Mouse (Mus musculus): ENCODE results near the gene Klk1b27. TPM values are rescaled to one million over a fixed set of nuclear protein-coding genes. Genes with fewer than 3 reads are reported as not detected.
A peak's percentile ranks its signal among the peaks of the same experiment; 100 is the strongest.
"Not testable (repeated sequence)": the region's sequence is repeated elsewhere in the genome, so short reads cannot be mapped to it uniquely, and the experiment has no call there.

Gene Klk1b27
- total RNA-seq (2014; fragmentation: Nextera tagmentation) (not detected in 2 replicates), total RNA-seq (2017) (not detected in 2 replicates)

GRCm38 (mm10) chr7:44051990-44052389 is at the start of gene Klk1b27:
Klk1b27 (plus strand) TSS chr7:44052290.
- not testable (repeated sequence) for ATAC-seq (replicated peaks; ENCODE audit: poor library complexity, severe bottlenecking)

- ATAC-seq (replicated peaks; ENCODE audit: poor library complexity, severe bottlenecking) = peak; percentile 95
Observed at GRCm38 (mm10) chr7:44004847-44005246, 47.2 kb upstream of the Klk1b27 start.

- ATAC-seq (replicated peaks; ENCODE audit: poor library complexity, severe bottlenecking) = not testable (repeated sequence)
Observed at GRCm38 (mm10) chr7:44011868-44012267, 40.2 kb upstream of the Klk1b27 start, which contains the start of gene Klk1b26. Klk1b26 (plus strand) TSS chr7:44012168.

- ATAC-seq (replicated peaks; ENCODE audit: poor library complexity, severe bottlenecking) = not testable (repeated sequence)
Observed at GRCm38 (mm10) chr7:44014666-44015065, 37.4 kb upstream of the Klk1b27 start.

GRCm38 (mm10) chr7:44015071-44015470 is 37.0 kb upstream of the Klk1b27 start:
- ATAC-seq (replicated peaks; ENCODE audit: poor library complexity, severe bottlenecking) = no peak

GRCm38 (mm10) chr7:44072117-44072516 is 20.0 kb downstream of the Klk1b27 start:
- peak; percentile 79 for ATAC-seq (replicated peaks; ENCODE audit: poor library complexity, severe bottlenecking)

- ATAC-seq (replicated peaks; ENCODE audit: poor library complexity, severe bottlenecking) = no peak
Observed at GRCm38 (mm10) chr7:44077703-44078102, 25.6 kb downstream of the Klk1b27 start.

- no peak for ATAC-seq (replicated peaks; ENCODE audit: poor library complexity, severe bottlenecking)
Observed at GRCm38 (mm10) chr7:44096111-44096510, 44.0 kb downstream of the Klk1b27 start.

- not testable (repeated sequence) for ATAC-seq (replicated peaks; ENCODE audit: poor library complexity, severe bottlenecking)
Observed at GRCm38 (mm10) chr7:44102028-44102427, 49.9 kb downstream of the Klk1b27 start, which contains the start of gene Klk1b21. Klk1b21 (plus strand) TSS chr7:44102328.

Other genes starting within 250 kb of the Klk1b27 start
- gene Klk7, start 241.0 kb upstream of the Klk1b27 start, total RNA-seq (2014; fragmentation: Nextera tagmentation) = not detected in 2 replicates
- gene Klk7, start 241.0 kb upstream of the Klk1b27 start, total RNA-seq (2017) = not detected in 2 replicates
- not detected in 2 replicates for gene Klk6, start 227.8 kb upstream of the Klk1b27 start, total RNA-seq (2014; fragmentation: Nextera tagmentation)
- not detected in 2 replicates for gene Klk6, start 227.8 kb upstream of the Klk1b27 start, total RNA-seq (2017)
- not detected in 2 replicates for gene Klk5, start 210.3 kb upstream of the Klk1b27 start, total RNA-seq (2014; fragmentation: Nextera tagmentation)
- not detected in 2 replicates for gene Klk5, start 210.3 kb upstream of the Klk1b27 start, total RNA-seq (2017)
- gene Klk4, start 171.1 kb upstream of the Klk1b27 start, total RNA-seq (2014; fragmentation: Nextera tagmentation) = not detected in 2 replicates
- gene Klk4, start 171.1 kb upstream of the Klk1b27 start, total RNA-seq (2017) = not detected in 2 replicates
- gene Klk15, start 118.5 kb upstream of the Klk1b27 start, total RNA-seq (2014; fragmentation: Nextera tagmentation) = not detected in 2 replicates
- gene Klk15, start 118.5 kb upstream of the Klk1b27 start, total RNA-seq (2017) = not detected in 2 replicates
- gene Klk1b8, start 101.6 kb upstream of the Klk1b27 start, total RNA-seq (2014; fragmentation: Nextera tagmentation) = not detected in 2 replicates
- gene Klk1b8, start 101.6 kb upstream of the Klk1b27 start, total RNA-seq (2017) = not detected in 2 replicates
- gene Klk1b1, start 85.5 kb upstream of the Klk1b27 start, total RNA-seq (2014; fragmentation: Nextera tagmentation) = not detected in 2 replicates
- not detected in 2 replicates for gene Klk1b1, start 85.5 kb upstream of the Klk1b27 start, total RNA-seq (2017)
- gene Klk1b9, start 76.2 kb upstream of the Klk1b27 start, total RNA-seq (2014; fragmentation: Nextera tagmentation) = not detected in 2 replicates
- not detected in 2 replicates for gene Klk1b9, start 76.2 kb upstream of the Klk1b27 start, total RNA-seq (2017)
- not detected in 2 replicates for gene Klk1b11, start 56.4 kb upstream of the Klk1b27 start, total RNA-seq (2014; fragmentation: Nextera tagmentation)
- gene Klk1b11, start 56.4 kb upstream of the Klk1b27 start, total RNA-seq (2017) = not detected in 2 replicates
- gene Klk1b26, start 40.1 kb upstream of the Klk1b27 start, total RNA-seq (2014; fragmentation: Nextera tagmentation) = not detected in 2 replicates
- gene Klk1b26, start 40.1 kb upstream of the Klk1b27 start, total RNA-seq (2017) = not detected in 2 replicates
- not detected in 2 replicates for gene Klk1b21, start 50.0 kb downstream of the Klk1b27 start, total RNA-seq (2014; fragmentation: Nextera tagmentation)
- not detected in 2 replicates for gene Klk1b21, start 50.0 kb downstream of the Klk1b27 start, total RNA-seq (2017)
- not detected in 2 replicates for gene Klk1b22, start 60.4 kb downstream of the Klk1b27 start, total RNA-seq (2014; fragmentation: Nextera tagmentation)
- not detected in 2 replicates for gene Klk1b22, start 60.4 kb downstream of the Klk1b27 start, total RNA-seq (2017)
- not detected in 2 replicates for gene Klk1b16, start 84.5 kb downstream of the Klk1b27 start, total RNA-seq (2014; fragmentation: Nextera tagmentation)
- gene Klk1b16, start 84.5 kb downstream of the Klk1b27 start, total RNA-seq (2017) = not detected in 2 replicates
- not detected in 2 replicates for gene Klk1b24, start 135.9 kb downstream of the Klk1b27 start, total RNA-seq (2014; fragmentation: Nextera tagmentation)
- gene Klk1b24, start 135.9 kb downstream of the Klk1b27 start, total RNA-seq (2017) = not detected in 2 replicates
- gene Klk1b3, start 145.9 kb downstream of the Klk1b27 start, total RNA-seq (2014; fragmentation: Nextera tagmentation) = not detected in 2 replicates
- gene Klk1b3, start 145.9 kb downstream of the Klk1b27 start, total RNA-seq (2017) = not detected in 2 replicates
- gene Klk1b4, start 155.1 kb downstream of the Klk1b27 start, total RNA-seq (2014; fragmentation: Nextera tagmentation) = not detected in 2 replicates
- gene Klk1b4, start 155.1 kb downstream of the Klk1b27 start, total RNA-seq (2017) = not detected in 2 replicates
- not detected in 2 replicates for gene Klk1b5, start 163.7 kb downstream of the Klk1b27 start, total RNA-seq (2014; fragmentation: Nextera tagmentation)
- gene Klk1b5, start 163.7 kb downstream of the Klk1b27 start, total RNA-seq (2017) = not detected in 2 replicates
- gene Klk1, start 173.1 kb downstream of the Klk1b27 start, total RNA-seq (2014; fragmentation: Nextera tagmentation) = not detected in 2 replicates
- gene Klk1, start 173.1 kb downstream of the Klk1b27 start, total RNA-seq (2017) = not detected in 2 replicates
- not detected in 2 replicates for gene Gm36864, start 183.9 kb downstream of the Klk1b27 start, total RNA-seq (2014; fragmentation: Nextera tagmentation)
- not detected in 2 replicates for gene Gm36864, start 183.9 kb downstream of the Klk1b27 start, total RNA-seq (2017)
- gene 1700028J19Rik, start 194.4 kb downstream of the Klk1b27 start, total RNA-seq (2014; fragmentation: Nextera tagmentation) = 1.2 TPM in 1 of 2 replicates, not detected in the other
- gene 1700028J19Rik, start 194.4 kb downstream of the Klk1b27 start, total RNA-seq (2017) = 0.67 TPM in 1 of 2 replicates, not detected in the other
- gene 2410002F23Rik, start 194.4 kb downstream of the Klk1b27 start, total RNA-seq (2014; fragmentation: Nextera tagmentation) = 95.5 and 132 TPM in 2 replicates
- 63.5 and 86.2 TPM in 2 replicates for gene 2410002F23Rik, start 194.4 kb downstream of the Klk1b27 start, total RNA-seq (2017)
- not detected in 2 replicates for gene Acp4, start 205.1 kb downstream of the Klk1b27 start, total RNA-seq (2014; fragmentation: Nextera tagmentation)
- gene Acp4, start 205.1 kb downstream of the Klk1b27 start, total RNA-seq (2017) = 0.26 TPM in 1 of 2 replicates, not detected in the other
- not detected in 2 replicates for gene Gm15517, start 209.2 kb downstream of the Klk1b27 start, total RNA-seq (2014; fragmentation: Nextera tagmentation)
- gene Gm15517, start 209.2 kb downstream of the Klk1b27 start, total RNA-seq (2017) = not detected in 2 replicates